Mouse (Mus musculus): ENCODE data around the gene Ifitm1.

DNA sequence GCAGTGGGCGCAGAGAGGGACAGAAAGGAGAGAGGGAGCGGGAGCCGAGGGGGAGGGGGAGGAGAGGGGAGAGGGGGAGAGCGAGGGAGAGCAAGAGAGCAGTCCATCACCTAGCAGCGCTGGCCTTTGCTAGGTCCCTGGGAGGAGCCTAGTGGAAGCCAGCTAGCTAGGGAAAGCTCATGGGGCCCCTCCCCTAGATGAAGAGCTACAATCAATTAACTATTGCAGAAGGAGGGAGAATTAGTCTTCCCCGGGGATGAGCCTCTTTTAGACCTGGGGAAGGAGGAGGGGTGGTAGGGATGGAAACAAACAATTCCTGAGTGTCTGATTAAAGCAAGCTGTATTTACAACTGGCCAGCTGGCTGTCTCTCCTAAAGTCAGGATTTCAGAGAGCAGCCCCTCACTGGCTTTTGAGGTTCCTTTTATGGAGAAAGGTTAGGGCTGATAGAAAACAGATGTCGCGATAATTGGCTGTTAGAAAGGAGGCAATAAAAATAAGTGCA, 27.3 kb upstream of the Ifitm1 start:
- no peak for TF ChIP-seq CTCF (IDR thresholded peaks at IDR 0.05; ENCODE audit: low read depth, low read length)
- TF ChIP-seq GATA1 (IDR thresholded peaks at IDR 0.05; ENCODE audit: borderline replicate concordance, low read length), result no peak
